11 mouse cellular contexts compared by ENCODE assay signal in genomic region chr9:62364831-62365230, GRCm38 (mm10). TPM values are rescaled to one million over a fixed set of nuclear protein-coding genes. Genes with fewer than 3 reads are reported as not detected.
DNase-seq lines count a peak whose midpoint lies in the region; ATAC-seq lines count a peak whose summit lies in the region.
"Had no signal": no experiment of that assay in that cellular context is flagged by ENCODE, and none has a peak within 500 bp of the region (broad histone marks: within the 10 kb centered on the region; RNA-seq: fewer than 3 reads in every experiment).

No protein-coding gene starts in this region.

- no peaks in the 10 kb centered on the region for H3K9me3 ChIP-seq in heart, embryonic 10.5 days
- no peaks in the 10 kb centered on the region for H3K9me3 ChIP-seq in midbrain, embryonic 15.5 days
- H3K9me3 ChIP-seq in midbrain, embryonic 14.5 days (ENCODE audit: control insufficient read depth, low read length), result no peaks in the 10 kb centered on the region
- H3K9me3 ChIP-seq: heart, embryonic 13.5 days had no signal

- no peak overlapping the region for H3K9ac ChIP-seq in midbrain, embryonic 15.5 days
- no peak overlapping the region for H3K9ac ChIP-seq in midbrain, embryonic 14.5 days (replicated peaks; ENCODE audit: low read length)

- no peak overlapping the region for H3K4me2 ChIP-seq in midbrain, embryonic 15.5 days
- no peak overlapping the region for H3K4me2 ChIP-seq in midbrain, embryonic 14.5 days (ENCODE audit: low read length)

- H3K36me3 ChIP-seq in heart, embryonic 10.5 days, result peaks cover 7% of the 10 kb centered on the region; the same call in 1 of the 2 replicates
- no peaks in the 10 kb centered on the region for H3K36me3 ChIP-seq in midbrain, embryonic 15.5 days (replicated peaks)
- H3K36me3 ChIP-seq in midbrain, embryonic 14.5 days (ENCODE audit: control insufficient read depth, insufficient read depth, low read length), result no peaks in the 10 kb centered on the region
- H3K36me3 ChIP-seq: heart, embryonic 13.5 days had no signal

- no peak for DNase-seq in heart, embryonic 10.5 days (ENCODE audit: low spot score)
- no peak for DNase-seq in heart, adult 9 months (ENCODE audit: low spot score in 2 of 2)
- DNase-seq in midbrain, embryonic 14.5 days, result no peak
- DNase-seq in cerebellum, postnatal 36 days, result peak; percentile 53 to 68
- no peak for DNase-seq in embryo, embryonic 10 days (ENCODE audit: low spot score)
- DNase-seq in gastrocnemius, postnatal 14 days, result no peak
- DNase-seq in thymus, postnatal 25 days, result no peak
- DNase-seq: liver; retina, postnatal 1 day had no signal

- H3K27me3 ChIP-seq in heart, embryonic 10.5 days (ENCODE audit: insufficient read depth, poor library complexity, severe bottlenecking), result no peaks in the 10 kb centered on the region
- H3K27me3 ChIP-seq in midbrain, embryonic 15.5 days (replicated peaks), result no peaks in the 10 kb centered on the region
- no peaks in the 10 kb centered on the region for H3K27me3 ChIP-seq in midbrain, embryonic 14.5 days (ENCODE audit: control insufficient read depth, insufficient read depth, low read length)
- H3K27me3 ChIP-seq: heart, embryonic 13.5 days had no signal

- 0 out of 2 replicates have a peak overlapping the region, but pooled peaks have one; percentile 8 for H3K27ac ChIP-seq in heart, embryonic 10.5 days
- H3K27ac ChIP-seq in midbrain, embryonic 15.5 days, result peak overlapping the region; percentile 14; the same call in 1 of the 2 replicates
- no peak overlapping the region for H3K27ac ChIP-seq in midbrain, embryonic 14.5 days (replicated peaks; ENCODE audit: low read depth, low read length)
- H3K27ac ChIP-seq: heart, embryonic 13.5 days had no signal

- no peak for ATAC-seq in midbrain, embryonic 15.5 days (replicated peaks)
- no peak for ATAC-seq in midbrain, embryonic 14.5 days (ENCODE audit: low FRiP score, low TSS enrichment)

- 71% methylated on average over 7 of the region's 7 CpGs for WGBS in heart, embryonic 10.5 days
- 43% methylated on average over 7 of the region's 7 CpGs for WGBS in midbrain, embryonic 15.5 days
- WGBS in midbrain, embryonic 14.5 days, result 45% methylated on average over 7 of the region's 7 CpGs

- peaks cover 100% of the 10 kb centered on the region for H3K4me1 ChIP-seq in heart, embryonic 10.5 days
- H3K4me1 ChIP-seq in midbrain, embryonic 15.5 days, result peaks cover 68% of the 10 kb centered on the region
- peaks cover 61% of the 10 kb centered on the region for H3K4me1 ChIP-seq in midbrain, embryonic 14.5 days (ENCODE audit: control insufficient read depth, insufficient read depth, low read length)

- H3K4me3 ChIP-seq in heart, embryonic 10.5 days, result no peak overlapping the region
- H3K4me3 ChIP-seq in midbrain, embryonic 15.5 days, result no peak overlapping the region
- no peak overlapping the region for H3K4me3 ChIP-seq in midbrain, embryonic 14.5 days (replicated peaks; ENCODE audit: low read depth, low read length)
- H3K4me3 ChIP-seq: heart, embryonic 13.5 days had no signal

- intact Hi-C loops in gastrocnemius, postnatal 14 days (cut with DNase I; ENCODE audit: low total_unique reads), result no loop called here

RNA-seq across cellular contexts. Expression of gene Anp32a, which starts 23.7 kb away (rescaled TPM):
- 160 and 178 TPM in 2 replicates for polyA plus RNA-seq in heart, embryonic 10.5 days (2016; fragmentation: Nextera tagmentation; extraction: Ambion mirVana)
- 103 and 107 TPM in 2 replicates for polyA plus RNA-seq in midbrain, embryonic 15.5 days (2015; fragmentation: Nextera tagmentation; extraction: Ambion mirVana)
- polyA plus RNA-seq in midbrain, embryonic 14.5 days (2014; fragmentation: Nextera tagmentation; extraction: Ambion mirVana), result 81.0 and 82.1 TPM in 2 replicates
- total RNA-seq in gastrocnemius, postnatal 14 days (2021), result 10 to 100 TPM; 73.6 to 76.9 TPM

Comparison
In these comparisons a context has a peak if more than half of its experiments do, and no peak if none do; other contexts are left out.
1. DNase-seq: peak in cerebellum, postnatal 36 days (2 of 2); none in heart, embryonic 10.5 days (single experiment), heart, adult 9 months (0 of 2), midbrain, embryonic 14.5 days (single experiment), embryo, embryonic 10 days (single experiment), gastrocnemius, postnatal 14 days (single experiment) and thymus, postnatal 25 days (single experiment).